Mouse (Mus musculus): ENCODE measurements at regions not wholly inside any gene's neighbourhood (a gene's known extent, or its start where the extent isn't known, plus 50 kb on each side); places are given as distances from the start of the nearest gene placed in this dataset.
"Not testable (repeated sequence)": the region's sequence is repeated elsewhere in the genome, so short reads cannot be mapped to it uniquely, and the experiment has no call there.

GRCm38 (mm10) chr12:74825664-74826063, 351.5 kb downstream of the Kcnh5 start:
- no peak for DNase-seq (ENCODE audit: extremely low spot score in 1 of 2, low spot score in 1 of 2)

- DNase-seq (ENCODE audit: extremely low spot score in 1 of 2, low spot score in 1 of 2): peak in 1 of 2 experiments; percentile 4
These were observed 352.2 kb downstream of the Kcnh5 start for GRCm38 (mm10) chr12:74824735-74825494.

- DNase-seq (ENCODE audit: extremely low spot score in 1 of 2, low spot score in 1 of 2): not testable (repeated sequence)
These were observed 361.0 kb downstream of the Kcnh5 start for GRCm38 (mm10) chr12:74816181-74816580.

- not testable (repeated sequence) for DNase-seq (ENCODE audit: extremely low spot score in 1 of 2, low spot score in 1 of 2)
These were observed 368.6 kb downstream of the Kcnh5 start for GRCm38 (mm10) chr12:74808571-74808970.

DNA sequence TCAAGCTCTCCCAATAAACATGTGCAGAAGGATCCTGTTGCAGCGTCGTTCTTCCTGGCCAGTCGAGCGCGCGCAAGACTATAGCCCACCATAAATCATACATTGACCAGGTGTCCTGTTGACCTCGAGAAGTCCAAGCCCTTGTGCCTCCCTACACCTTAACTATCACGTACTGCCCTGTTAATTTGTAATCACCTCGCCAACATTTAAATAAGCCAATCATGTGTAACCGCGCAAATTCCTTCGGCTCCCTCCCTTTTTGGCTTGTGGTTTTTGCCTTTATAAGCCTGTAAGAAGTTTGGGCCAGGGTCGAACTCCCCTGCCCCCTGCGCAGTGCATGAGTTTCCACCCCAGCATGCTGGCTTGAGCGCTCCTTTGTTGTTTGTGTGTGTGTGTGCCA, 369.2 kb downstream of the Kcnh5 start:
- DNase-seq (ENCODE audit: extremely low spot score in 1 of 2, low spot score in 1 of 2): not testable (repeated sequence)

DNA sequence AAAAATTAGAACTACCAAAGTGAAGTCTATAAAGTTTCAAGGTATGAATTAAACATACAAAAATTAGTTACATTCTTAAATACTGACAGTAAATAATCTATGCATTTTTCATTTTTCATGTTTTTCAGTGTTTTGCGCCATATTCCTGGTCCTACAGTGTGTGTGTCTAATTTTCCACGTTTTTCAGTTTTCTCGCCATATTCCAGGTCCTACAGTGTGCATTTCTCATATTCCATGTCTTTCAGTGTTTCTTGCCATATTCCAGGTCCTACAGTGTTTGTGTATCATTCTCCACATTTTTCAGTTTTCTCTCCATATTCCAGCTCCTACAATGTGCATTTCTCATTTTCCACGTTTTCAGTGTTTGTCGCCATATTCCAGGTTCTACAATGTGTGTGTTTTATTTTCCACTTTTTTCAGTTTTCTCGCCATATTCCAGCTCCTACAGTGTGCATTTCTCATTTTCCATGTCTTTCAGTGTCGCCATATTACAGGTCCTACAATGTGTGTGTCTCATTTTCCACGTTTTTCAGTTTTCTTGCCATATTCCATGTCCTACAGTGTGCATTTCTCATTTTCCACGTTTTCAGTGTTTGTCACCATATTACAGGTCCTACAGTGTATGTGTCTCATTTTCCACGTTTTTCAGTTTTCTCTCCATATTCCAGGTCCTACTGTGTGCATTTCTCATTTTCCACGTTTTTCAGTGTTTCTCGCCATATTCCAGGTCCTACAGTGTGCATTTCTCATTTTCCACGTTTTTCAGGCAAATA, 373.2 kb downstream of the Kcnh5 start:
- DNase-seq (ENCODE audit: extremely low spot score in 1 of 2, low spot score in 1 of 2): no peak

- peak in 1 of 2 experiments; percentile 3 for DNase-seq (ENCODE audit: extremely low spot score in 1 of 2, low spot score in 1 of 2)
These were observed 385.1 kb downstream of the Kcnh5 start for GRCm38 (mm10) chr12:74792036-74792435.

DNA sequence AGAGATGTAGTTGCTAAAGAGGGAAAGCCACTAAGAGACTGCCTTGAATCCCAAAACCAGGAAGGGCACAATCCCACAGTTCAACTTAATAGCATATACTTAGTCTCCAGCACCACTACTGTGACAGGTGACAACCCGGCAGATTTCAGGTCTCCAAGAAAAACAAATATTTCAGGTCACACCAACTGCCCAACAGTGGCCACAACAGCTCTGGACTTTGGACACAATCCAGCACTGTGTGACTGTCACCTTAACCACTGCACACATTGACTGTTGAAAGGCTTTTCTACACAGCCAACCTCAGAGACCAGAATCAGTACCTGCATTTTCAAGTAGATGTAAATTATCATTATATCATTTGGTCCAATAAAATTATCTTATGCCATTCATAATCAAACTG, 414.8 kb downstream of the Kcnh5 start:
- DNase-seq (ENCODE audit: extremely low spot score in 1 of 2, low spot score in 1 of 2): no peak

- no peak for DNase-seq (ENCODE audit: extremely low spot score in 1 of 2, low spot score in 1 of 2)
These were observed 428.9 kb upstream of the Gm11042 start for GRCm38 (mm10) chr12:74745051-74745450.

GRCm38 (mm10) chr12:74728866-74729265, 412.7 kb upstream of the Gm11042 start:
- DNase-seq (ENCODE audit: extremely low spot score in 1 of 2, low spot score in 1 of 2): no peak

GRCm38 (mm10) chr12:74679149-74679548, 363.0 kb upstream of the Gm11042 start:
- no peak for DNase-seq (ENCODE audit: extremely low spot score in 1 of 2, low spot score in 1 of 2)

DNA sequence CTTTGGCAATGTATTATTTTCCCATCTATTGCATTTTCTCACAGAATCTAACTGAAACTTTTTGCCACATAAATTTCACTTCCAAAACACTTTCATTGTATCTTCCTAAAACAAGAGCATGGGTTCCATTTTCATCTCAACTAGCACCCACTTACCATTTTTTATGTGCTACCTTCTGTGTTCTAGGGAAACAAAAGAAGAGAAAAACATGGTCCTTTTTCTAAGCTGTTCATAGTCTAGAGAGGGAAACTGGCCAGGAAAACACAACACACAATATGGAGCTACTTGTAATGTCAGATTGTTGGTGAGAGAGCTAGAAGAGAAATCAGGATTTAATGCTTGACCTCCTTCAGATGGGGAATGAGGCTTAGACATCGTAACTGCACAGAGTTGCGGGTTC, 361.6 kb upstream of the Gm11042 start:
- no peak for DNase-seq (ENCODE audit: extremely low spot score in 1 of 2, low spot score in 1 of 2)

DNA sequence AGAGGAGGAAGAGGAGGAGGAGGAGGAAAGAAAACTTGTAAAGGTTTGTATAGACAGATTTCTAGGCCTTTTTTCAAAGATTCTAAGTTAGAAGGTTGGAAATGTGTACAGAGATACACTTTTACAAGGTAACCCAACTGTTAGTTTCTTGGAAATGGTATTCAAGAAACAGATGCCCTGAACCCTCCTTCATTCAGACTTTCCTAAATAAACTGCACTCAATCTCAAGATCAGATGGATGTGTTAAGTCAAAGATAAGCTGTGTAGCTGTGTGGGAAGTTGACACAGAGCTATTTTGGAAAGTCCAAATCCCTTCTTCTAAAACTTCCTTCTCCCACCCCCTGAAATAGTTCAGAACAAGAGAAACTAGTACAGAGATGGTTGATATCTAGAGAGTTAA, 342.2 kb upstream of the Gm11042 start:
- DNase-seq (ENCODE audit: extremely low spot score in 1 of 2, low spot score in 1 of 2): no peak

DNA sequence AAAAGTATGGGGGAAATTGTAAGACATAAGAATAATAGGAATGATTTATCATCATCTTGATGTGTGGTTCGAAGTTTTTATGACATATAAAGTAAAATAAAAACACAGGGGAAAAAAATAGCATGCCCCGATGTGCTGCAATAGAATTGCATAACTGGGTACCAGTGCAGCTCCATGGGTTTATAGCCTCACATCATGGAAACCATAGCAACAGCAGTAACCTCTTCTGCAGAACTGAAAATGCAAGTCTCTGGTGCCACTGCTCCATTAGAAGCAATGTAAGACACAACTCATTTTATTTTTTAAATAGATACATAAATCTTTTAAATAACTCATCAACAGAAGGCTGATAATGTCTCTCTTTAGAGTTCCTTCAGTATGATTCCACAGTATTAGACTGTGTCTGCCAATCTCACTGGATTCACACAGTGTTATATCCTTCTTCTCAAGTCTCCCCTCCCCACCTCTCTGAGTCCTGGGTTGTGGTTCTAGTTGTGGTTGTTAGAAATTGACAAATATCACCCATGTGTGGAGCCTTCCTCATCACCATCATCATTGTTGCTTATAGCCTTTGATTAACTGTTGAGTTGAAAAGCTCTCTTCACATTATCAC, 340.9 kb upstream of the Gm11042 start:
- no peak for DNase-seq (ENCODE audit: extremely low spot score in 1 of 2, low spot score in 1 of 2)

DNA sequence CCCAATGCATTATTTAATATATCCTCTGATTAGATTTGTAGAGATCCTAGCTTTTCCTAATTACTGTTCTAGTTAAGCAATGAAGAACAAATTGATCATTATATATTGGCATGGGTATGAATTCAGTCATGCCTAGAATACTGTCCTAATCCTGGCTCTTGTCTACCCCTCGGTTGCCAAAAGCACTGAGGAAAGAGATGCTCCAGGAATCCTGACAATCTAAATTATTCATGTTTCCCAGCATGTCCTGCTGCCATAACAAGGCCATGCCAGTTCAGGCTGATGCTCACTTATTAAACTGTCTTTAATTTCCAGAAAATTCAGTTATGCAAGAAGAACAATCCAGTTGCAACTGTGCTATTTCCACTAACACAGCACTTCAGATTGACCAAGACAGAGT, 335.1 kb upstream of the Gm11042 start:
- DNase-seq (ENCODE audit: extremely low spot score in 1 of 2, low spot score in 1 of 2): no peak

DNA sequence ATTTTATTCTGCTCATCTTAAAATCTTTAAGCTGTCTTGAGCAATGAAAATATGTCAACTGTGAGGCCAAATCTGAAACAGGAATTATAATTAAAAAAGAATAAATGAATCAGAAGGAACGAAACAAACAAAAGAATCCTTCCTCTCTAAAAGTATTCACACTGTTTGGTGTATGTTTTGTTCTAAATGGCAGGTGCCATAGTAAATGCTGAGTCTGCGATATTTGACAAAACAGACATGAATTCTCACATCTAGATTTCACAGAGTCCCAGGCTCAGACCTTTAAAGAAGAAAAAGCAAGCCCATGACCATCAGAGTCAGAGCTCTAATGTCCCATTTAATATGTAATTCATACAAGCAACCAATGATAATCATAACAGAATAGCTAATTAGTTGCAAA, 316.6 kb upstream of the Gm11042 start:
- no peak for DNase-seq (ENCODE audit: extremely low spot score in 1 of 2, low spot score in 1 of 2)

DNA sequence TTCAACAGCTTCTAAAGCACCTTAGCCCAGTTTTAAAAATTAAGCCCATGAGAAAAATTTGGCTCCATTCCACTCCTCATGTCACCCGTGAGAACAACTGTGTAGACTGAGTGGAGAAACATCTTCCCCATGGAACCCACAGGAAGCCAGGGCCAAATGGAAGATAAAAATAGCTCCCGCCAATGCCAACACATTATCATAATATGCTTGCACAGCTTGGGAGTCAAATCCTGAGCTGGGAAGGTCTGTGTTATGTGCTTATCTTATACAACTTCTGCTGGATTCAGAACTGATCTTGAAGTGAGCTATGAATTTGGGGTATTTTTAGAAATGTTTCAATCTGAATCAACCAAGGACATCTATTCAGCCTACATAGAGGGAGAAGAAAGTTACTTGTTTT, 279.0 kb upstream of the Gm11042 start:
- no peak for DNase-seq (ENCODE audit: extremely low spot score in 1 of 2, low spot score in 1 of 2)

- DNase-seq (ENCODE audit: extremely low spot score in 1 of 2, low spot score in 1 of 2): no peak
These were observed 238.4 kb upstream of the Gm11042 start for GRCm38 (mm10) chr12:74554599-74554998.

GRCm38 (mm10) chr12:74544172-74544571, 228.0 kb upstream of the Gm11042 start:
- DNase-seq (ENCODE audit: extremely low spot score in 1 of 2, low spot score in 1 of 2): no peak

- no peak for DNase-seq (ENCODE audit: extremely low spot score in 1 of 2, low spot score in 1 of 2)
These were observed 218.7 kb upstream of the Gm11042 start for GRCm38 (mm10) chr12:74534882-74535281.

- DNase-seq (ENCODE audit: extremely low spot score in 1 of 2, low spot score in 1 of 2): no peak
These were observed 212.9 kb upstream of the Gm11042 start for GRCm38 (mm10) chr12:74528983-74529566.
